In the genomic region with DNA sequence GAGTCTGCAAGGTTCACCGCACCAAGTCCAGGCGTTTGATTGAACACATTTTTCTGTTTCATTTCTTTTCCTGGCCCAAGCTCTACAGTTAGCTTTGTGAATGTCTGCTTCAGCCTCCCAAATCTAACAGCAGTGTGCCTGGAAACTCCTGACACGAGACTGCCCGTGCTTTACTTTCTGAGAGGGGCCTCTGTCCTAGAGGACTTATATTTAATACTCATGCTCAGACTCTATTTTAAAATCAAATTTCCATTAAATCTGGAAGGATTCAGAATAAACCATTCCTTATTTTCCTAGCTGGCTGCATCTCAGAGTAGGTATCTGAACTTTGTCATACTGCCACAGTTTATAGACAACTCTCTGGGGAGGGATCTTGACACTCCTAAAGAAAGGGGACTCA, we compare ENCODE assay signal across 20 mouse cellular contexts. TPM values are rescaled to one million over a fixed set of nuclear protein-coding genes. Genes with fewer than 3 reads are reported as not detected.
A peak's percentile ranks its signal among the peaks of the same experiment; 100 is the strongest.
DNase-seq lines count a peak whose midpoint lies in the region; ATAC-seq and TF ChIP-seq lines count a peak whose summit lies in the region.
"Had no signal": no experiment of that assay in that cellular context is flagged by ENCODE, and none has a peak within 500 bp of the region (broad histone marks: within the 10 kb centered on the region; RNA-seq: fewer than 3 reads in every experiment).

No protein-coding gene starts in this region.

- peak overlapping the region; percentile 66 for H3K27ac ChIP-seq in heart, embryonic 13.5 days (replicated peaks)
- no peak overlapping the region for H3K27ac ChIP-seq in heart, adult 2 months
- no peak overlapping the region for H3K27ac ChIP-seq in kidney, postnatal 0 days
- H3K27ac ChIP-seq in kidney, adult 2 months (ENCODE audit: insufficient read depth, low read depth, low read length): no peak overlapping the region
- H3K27ac ChIP-seq in intestine, embryonic 15.5 days: peak overlapping the region; percentile 33; the same call in 1 of the 2 replicates
- H3K27ac ChIP-seq in stomach, embryonic 16.5 days (ENCODE audit: low read length): peak overlapping the region; percentile 77
- H3K27ac ChIP-seq: hindbrain, embryonic 10.5 days had no signal

- no peak overlapping the region for H3K9ac ChIP-seq in heart, embryonic 13.5 days
- no peak overlapping the region for H3K9ac ChIP-seq in heart, adult 2 months (ENCODE audit: low read depth, low read length)
- H3K9ac ChIP-seq in kidney, postnatal 0 days (ENCODE audit: low read depth, low read length): no peak overlapping the region
- no peak overlapping the region for H3K9ac ChIP-seq in intestine, embryonic 15.5 days
- H3K9ac ChIP-seq in stomach, embryonic 16.5 days (ENCODE audit: low read length): no peak overlapping the region

- no peaks in the 10 kb centered on the region for H3K27me3 ChIP-seq in heart, embryonic 13.5 days (replicated peaks)
- no peaks in the 10 kb centered on the region for H3K27me3 ChIP-seq in heart, adult 2 months (ENCODE audit: control insufficient read depth, insufficient read depth, low read length)
- H3K27me3 ChIP-seq in kidney, postnatal 0 days (ENCODE audit: insufficient read depth, low read length): no peaks in the 10 kb centered on the region
- no peaks in the 10 kb centered on the region for H3K27me3 ChIP-seq in kidney, adult 2 months (replicated peaks; ENCODE audit: control insufficient read depth, insufficient read depth, low read length)
- H3K27me3 ChIP-seq in intestine, embryonic 15.5 days (replicated peaks): no peaks in the 10 kb centered on the region
- H3K27me3 ChIP-seq in stomach, embryonic 16.5 days (ENCODE audit: control insufficient read depth, insufficient read depth, low read length): no peaks in the 10 kb centered on the region

- TF ChIP-seq CTCF in heart, adult 2 months (IDR thresholded peaks at IDR 0.05): no peak
- TF ChIP-seq CTCF in kidney, postnatal 0 days (IDR thresholded peaks at IDR 0.05; ENCODE audit: low read depth): no peak
- no peak for TF ChIP-seq CTCF in kidney, adult 2 months (conservative IDR thresholded peaks at IDR 0.05; ENCODE audit: insufficient read depth, insufficient read length, low read depth, low read length)

- no peaks in the 10 kb centered on the region for H3K36me3 ChIP-seq in heart, embryonic 13.5 days
- H3K36me3 ChIP-seq in heart, adult 2 months (ENCODE audit: control insufficient read depth, insufficient read depth, low read length): no peaks in the 10 kb centered on the region
- H3K36me3 ChIP-seq in kidney, postnatal 0 days (ENCODE audit: insufficient read depth, low read length): no peaks in the 10 kb centered on the region
- no peaks in the 10 kb centered on the region for H3K36me3 ChIP-seq in kidney, adult 2 months (ENCODE audit: control insufficient read depth, insufficient read depth, low read length)
- no peaks in the 10 kb centered on the region for H3K36me3 ChIP-seq in intestine, embryonic 15.5 days
- H3K36me3 ChIP-seq in stomach, embryonic 16.5 days (ENCODE audit: control insufficient read depth, insufficient read depth, low read length): no peaks in the 10 kb centered on the region
- H3K36me3 ChIP-seq: G1E; hindbrain, embryonic 10.5 days had no signal

- intact Hi-C loops in heart, adult 2 months (cut with DNase I): no loop called here

- no peaks in the 10 kb centered on the region for H3K9me3 ChIP-seq in heart, embryonic 13.5 days
- H3K9me3 ChIP-seq in kidney, postnatal 0 days (replicated peaks; ENCODE audit: low read length): no peaks in the 10 kb centered on the region
- no peaks in the 10 kb centered on the region for H3K9me3 ChIP-seq in intestine, embryonic 15.5 days
- H3K9me3 ChIP-seq in stomach, embryonic 16.5 days (replicated peaks; ENCODE audit: control insufficient read depth, low read length): no peaks in the 10 kb centered on the region
- H3K9me3 ChIP-seq: G1E; hindbrain, embryonic 10.5 days had no signal

- ATAC-seq in heart, embryonic 13.5 days (ENCODE audit: extremely low read depth, insufficient number of reproducible peaks, low FRiP score, low TSS enrichment): no peak
- no peak for ATAC-seq in kidney, postnatal 0 days (replicated peaks; ENCODE audit: low FRiP score, low read depth)
- ATAC-seq in intestine, embryonic 15.5 days: no peak
- peak; percentile 38; the same call in 1 of the 2 replicates for ATAC-seq in stomach, embryonic 16.5 days (ENCODE audit: insufficient read depth, low FRiP score)
- ATAC-seq: midbrain, embryonic 16.5 days had no signal

- no peak for TF ChIP-seq POLR2A in heart, adult 2 months (IDR thresholded peaks at IDR 0.05; ENCODE audit: insufficient read depth, low read depth, low read length)
- no peak for TF ChIP-seq POLR2A in kidney, adult 2 months (IDR thresholded peaks at IDR 0.05; ENCODE audit: low read depth, low read length)

- H3K4me1 ChIP-seq in heart, embryonic 13.5 days: 0 out of 2 replicates have a peak, but pooled peaks cover 5% of the 10 kb centered on the region
- H3K4me1 ChIP-seq in heart, adult 2 months (ENCODE audit: control insufficient read depth, insufficient read depth, low read length): no peaks in the 10 kb centered on the region
- H3K4me1 ChIP-seq in kidney, postnatal 0 days (replicated peaks; ENCODE audit: insufficient read depth, low read length): no peaks in the 10 kb centered on the region
- H3K4me1 ChIP-seq in kidney, adult 2 months (ENCODE audit: control insufficient read depth, insufficient read depth, low read length): no peaks in the 10 kb centered on the region
- no peaks in the 10 kb centered on the region; the same call in 1 of the 2 replicates for H3K4me1 ChIP-seq in intestine, embryonic 15.5 days (replicated peaks)
- no peaks in the 10 kb centered on the region for H3K4me1 ChIP-seq in stomach, embryonic 16.5 days (ENCODE audit: control insufficient read depth, insufficient read depth, low read length)

- 77% methylated on average over 4 of the region's 4 CpGs for WGBS in heart, embryonic 13.5 days
- WGBS in heart, adult 2 months: 64% methylated on average over 4 of the region's 4 CpGs
- WGBS in kidney, postnatal 0 days: 72% methylated on average over 4 of the region's 4 CpGs
- WGBS in kidney, adult 2 months: 82% methylated on average over 4 of the region's 4 CpGs
- WGBS in intestine, embryonic 15.5 days: 69% methylated on average over 4 of the region's 4 CpGs
- WGBS in stomach, embryonic 16.5 days: 56% methylated on average over 4 of the region's 4 CpGs

- no peak overlapping the region for H3K4me2 ChIP-seq in heart, embryonic 13.5 days
- no peak overlapping the region for H3K4me2 ChIP-seq in kidney, postnatal 0 days (ENCODE audit: low read length)
- H3K4me2 ChIP-seq in intestine, embryonic 15.5 days (replicated peaks): no peak overlapping the region
- H3K4me2 ChIP-seq in stomach, embryonic 16.5 days (ENCODE audit: low read depth, low read length): no peak overlapping the region

- no peak for DNase-seq in heart, adult 2 months
- DNase-seq in kidney, postnatal 0 days (ENCODE audit: low spot score): peak; percentile 9
- no peak for DNase-seq in kidney, adult 2 months
- no peak for DNase-seq in right cerebral cortex, postnatal 14 days
- DNase-seq: adrenal gland, adult 8-10 months; cerebellum, adult 8-10 months; gastrocnemius, postnatal 36 days; kidney, postnatal 25 days; lung, adult 18-20 months; retina, postnatal 1 day had no signal

- H3K4me3 ChIP-seq in heart, embryonic 13.5 days: no peak overlapping the region
- no peak overlapping the region for H3K4me3 ChIP-seq in heart, adult 2 months
- H3K4me3 ChIP-seq in kidney, postnatal 0 days (replicated peaks; ENCODE audit: low read depth, low read length): no peak overlapping the region
- no peak overlapping the region for H3K4me3 ChIP-seq in kidney, adult 2 months (ENCODE audit: insufficient read depth, low read depth, low read length)
- no peak overlapping the region for H3K4me3 ChIP-seq in intestine, embryonic 15.5 days (replicated peaks)
- no peak overlapping the region for H3K4me3 ChIP-seq in stomach, embryonic 16.5 days (replicated peaks; ENCODE audit: low read length)
- H3K4me3 ChIP-seq: hindbrain, embryonic 10.5 days had no signal

- no peaks in the 10 kb centered on the region for H3K79me2 ChIP-seq in heart, adult 2 months (replicated peaks; ENCODE audit: control insufficient read depth, insufficient read depth, low read length)

- TF ChIP-seq EP300 in heart, adult 2 months (IDR thresholded peaks at IDR 0.05; ENCODE audit: insufficient read depth, low read depth, low read length): no peak

RNA-seq across cellular contexts. Expression of a gene that starts 5.6 kb away (rescaled TPM):
- polyA plus RNA-seq in heart, embryonic 13.5 days (2015; fragmentation: Nextera tagmentation; extraction: Ambion mirVana): 0.11 and 0.32 TPM in 2 replicates
- not detected for total RNA-seq in heart, adult 2 months (2021)
- polyA plus RNA-seq in heart, adult 2 months (2012; rRNA removed): not detected in 2 replicates
- polyA plus RNA-seq in kidney, postnatal 0 days (2015; fragmentation: Nextera tagmentation; extraction: Ambion mirVana): not detected in 2 replicates
- not detected in 2 replicates for polyA plus RNA-seq in kidney, adult 2 months (2012; rRNA removed)
- 0.21 TPM in 1 of 2 replicates, not detected in the other for polyA plus RNA-seq in intestine, embryonic 15.5 days (2015; fragmentation: Nextera tagmentation; extraction: Ambion mirVana)
- 0.12 and 0.25 TPM in 2 replicates for polyA plus RNA-seq in stomach, embryonic 16.5 days (2015; fragmentation: Nextera tagmentation; extraction: Ambion mirVana)
- total RNA-seq: adrenal gland, adult 8-10 months; G1E; gastrocnemius, postnatal 36 days; layer of hippocampus, postnatal 14 days had no signal
- polyA plus RNA-seq: G1E; hindbrain, embryonic 10.5 days; midbrain, embryonic 16.5 days; neural tube, embryonic 14.5 days; testis, adult 2 months; urinary bladder, adult 2 months had no signal

RNA-seq across cellular contexts. Expression of a gene that starts 30.8 kb away (rescaled TPM):
- polyA plus RNA-seq in heart, embryonic 13.5 days (2015; fragmentation: Nextera tagmentation; extraction: Ambion mirVana): 8.5 and 9.1 TPM in 2 replicates
- total RNA-seq in heart, adult 2 months (2021): 1 to 10 TPM; 8.5 to 9.3 TPM
- 2.7 and 6.4 TPM in 2 replicates for polyA plus RNA-seq in heart, adult 2 months (2012; rRNA removed)
- 8.5 and 9.9 TPM in 2 replicates for polyA plus RNA-seq in kidney, postnatal 0 days (2015; fragmentation: Nextera tagmentation; extraction: Ambion mirVana)
- 3.4 and 3.6 TPM in 2 replicates for polyA plus RNA-seq in kidney, adult 2 months (2012; rRNA removed)
- polyA plus RNA-seq in intestine, embryonic 15.5 days (2015; fragmentation: Nextera tagmentation; extraction: Ambion mirVana): 15.0 and 17.7 TPM in 2 replicates
- polyA plus RNA-seq in stomach, embryonic 16.5 days (2015; fragmentation: Nextera tagmentation; extraction: Ambion mirVana): 18.2 and 21.3 TPM in 2 replicates

Comparison
In these comparisons a context has a peak if more than half of its experiments do, and no peak if none do; other contexts are left out.
1. H3K27ac ChIP-seq: peak in heart, embryonic 13.5 days (single experiment), intestine, embryonic 15.5 days (single experiment) and stomach, embryonic 16.5 days (single experiment); none in heart, adult 2 months (single experiment), kidney, postnatal 0 days (single experiment) and kidney, adult 2 months (single experiment).